Mouse (Mus musculus): Measurements from ENCODE around the gene Cd209g. TPM values are rescaled to one million over a fixed set of nuclear protein-coding genes. Genes with fewer than 3 reads are reported as not detected.
"Not testable (repeated sequence)": the region's sequence is repeated elsewhere in the genome, so short reads cannot be mapped to it uniquely, and the experiment has no call there.

Cd209g gene
- polyA plus RNA-seq (2015; fragmentation: Nextera tagmentation; extraction: Ambion mirVana): 0.12 and 0.21 TPM in 2 replicates

DNA sequence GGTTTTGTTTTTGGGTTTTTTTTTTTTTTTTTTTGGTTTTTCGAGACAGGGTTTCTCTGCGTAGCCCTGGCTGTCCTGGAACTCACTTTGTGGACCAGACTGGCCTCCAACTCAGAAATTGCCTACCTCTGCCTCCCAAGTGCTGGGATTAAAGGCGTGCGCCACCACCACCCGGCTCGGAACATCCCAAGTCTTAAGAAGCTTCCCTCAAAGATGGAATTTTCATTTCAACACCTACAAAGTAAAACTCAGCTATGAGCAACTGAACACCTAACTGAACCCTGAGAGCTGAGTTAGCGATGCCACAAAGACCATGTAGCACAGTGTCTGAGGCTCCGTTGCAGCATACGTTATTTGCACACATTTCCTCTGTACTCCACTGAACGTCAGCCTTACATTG is at the start of gene Cd209g:
Cd209g (plus strand) TSS at position 301 of the 400 bp plus-strand sequence.
- Histone ChIP-seq H3K4me2 (ENCODE audit: low read depth, low read length) (no peak within 1 kb of the TSS), H3K36me3 (ENCODE audit: control insufficient read depth, insufficient read depth) (no peaks in the 10 kb centered on the region), H3K9me3 (replicated peaks; ENCODE audit: control insufficient read depth, low read length) (no peaks in the 10 kb centered on the region), H3K4me1 (ENCODE audit: control insufficient read depth, low read depth, low read length) (no peaks in the 10 kb centered on the region), H3K4me3 (ENCODE audit: low read depth, low read length) (no peak within 1 kb of the TSS), H3K27me3 (ENCODE audit: control insufficient read depth, insufficient read depth, low read depth, low read length) (no peaks in the 10 kb centered on the region), H3K27ac (ENCODE audit: low read length) (no peak within 1 kb of the TSS), H3K9ac (ENCODE audit: low read depth, low read length) (no peak within 1 kb of the TSS)
- 71% methylated on average over 10 of the region's 10 CpGs for WGBS (ENCODE audit: insufficient replicate concordance)
- no peak for ATAC-seq (ENCODE audit: low read depth)

DNA sequence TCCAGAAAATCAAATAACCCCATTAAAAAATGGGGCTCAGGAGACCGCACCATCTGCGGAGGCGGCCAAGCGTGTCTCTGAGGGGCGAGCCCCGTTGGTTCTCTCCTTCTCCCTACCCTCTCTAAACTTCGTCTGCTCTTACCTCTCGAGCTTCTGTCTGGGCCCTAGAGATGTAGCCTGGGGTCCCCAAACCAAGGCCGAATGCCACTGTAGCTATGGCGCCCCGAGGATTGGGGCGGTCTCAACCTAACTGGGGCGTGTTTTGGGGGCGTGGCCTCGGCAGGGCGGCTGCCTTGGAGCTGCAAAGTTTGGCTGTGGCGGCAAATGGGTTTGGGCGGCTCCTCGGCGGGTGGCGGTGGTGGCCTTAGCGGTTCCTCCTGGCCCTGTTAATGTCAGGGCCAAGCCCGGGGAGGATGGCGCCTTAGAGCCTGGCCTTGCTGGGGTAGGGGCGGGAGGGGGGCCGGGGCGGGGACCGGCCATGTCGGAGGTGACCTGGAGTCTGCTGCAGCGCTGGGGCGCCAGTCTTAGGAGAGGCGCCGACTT is 46.6 kb upstream of the Cd209g start:
- H3K36me3 ChIP-seq (ENCODE audit: control insufficient read depth, insufficient read depth); H3K9me3 ChIP-seq (replicated peaks; ENCODE audit: control insufficient read depth, low read length); H3K4me3 ChIP-seq (ENCODE audit: low read depth, low read length); H3K4me1 ChIP-seq (ENCODE audit: control insufficient read depth, low read depth, low read length); H3K9ac ChIP-seq (ENCODE audit: low read depth, low read length); H3K27me3 ChIP-seq (ENCODE audit: control insufficient read depth, insufficient read depth, low read depth, low read length); H3K4me2 ChIP-seq (ENCODE audit: low read depth, low read length); H3K27ac ChIP-seq (ENCODE audit: low read length): not testable (repeated sequence)
- WGBS (ENCODE audit: insufficient replicate concordance): 36% methylated on average over 33 of the region's 33 CpGs
- peak; percentile 74 for ATAC-seq (ENCODE audit: low read depth)

DNA sequence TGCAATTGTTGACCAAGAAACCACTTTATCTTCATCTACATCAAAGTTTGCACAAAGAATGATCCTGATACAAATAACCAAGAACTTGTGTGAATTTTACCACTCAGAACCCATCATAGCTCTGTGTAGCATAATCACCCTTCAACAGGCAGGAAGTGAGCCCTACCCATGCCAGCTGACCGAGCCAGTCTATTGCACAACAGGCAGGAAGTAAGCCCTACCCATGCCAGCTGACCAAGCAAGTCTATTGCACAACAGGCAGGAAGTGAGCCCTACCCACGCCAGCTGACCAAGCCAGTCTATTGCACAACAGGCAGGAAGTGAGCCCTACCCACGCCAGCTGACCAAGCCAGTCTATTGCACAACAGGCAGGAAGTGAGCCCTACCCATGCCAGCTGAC is 45.4 kb upstream of the Cd209g start:
- H3K36me3 ChIP-seq (ENCODE audit: control insufficient read depth, insufficient read depth); H3K27ac ChIP-seq (ENCODE audit: low read length); H3K9ac ChIP-seq (ENCODE audit: low read depth, low read length); ATAC-seq (ENCODE audit: low read depth); H3K4me1 ChIP-seq (ENCODE audit: control insufficient read depth, low read depth, low read length); H3K27me3 ChIP-seq (ENCODE audit: control insufficient read depth, insufficient read depth, low read depth, low read length); H3K4me3 ChIP-seq (ENCODE audit: low read depth, low read length); H3K4me2 ChIP-seq (ENCODE audit: low read depth, low read length); H3K9me3 ChIP-seq (replicated peaks; ENCODE audit: control insufficient read depth, low read length): not testable (repeated sequence)
- WGBS (ENCODE audit: insufficient replicate concordance): 35% methylated on average over 3 of the region's 3 CpGs

DNA sequence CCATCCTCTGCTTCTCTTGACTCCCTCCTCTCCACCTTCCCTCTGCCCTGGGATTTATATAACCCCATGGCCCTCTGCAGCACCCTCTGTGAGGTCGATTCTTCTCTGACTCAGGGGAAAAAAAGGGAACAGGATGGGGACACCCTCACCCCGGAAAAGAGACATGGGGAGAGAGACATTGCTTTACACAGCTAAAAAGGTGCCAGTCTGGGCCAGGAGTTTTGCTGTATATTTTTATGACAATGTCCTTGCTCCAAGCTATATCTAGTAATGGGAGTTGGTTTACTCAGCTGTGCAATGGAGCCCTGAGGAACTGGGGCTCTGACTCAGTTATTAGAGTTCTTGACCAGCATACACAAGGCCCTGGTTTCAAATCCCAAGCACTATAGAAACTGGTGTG is 28.2 kb upstream of the Cd209g start, which contains the start of gene Cd209f:
Cd209f (minus strand) TSS at position 101 of the 400 bp plus-strand sequence.
- not testable (repeated sequence) for H3K4me3 ChIP-seq (ENCODE audit: low read depth, low read length); H3K27me3 ChIP-seq (ENCODE audit: control insufficient read depth, insufficient read depth, low read depth, low read length); H3K4me2 ChIP-seq (ENCODE audit: low read depth, low read length); H3K36me3 ChIP-seq (ENCODE audit: control insufficient read depth, insufficient read depth); H3K9me3 ChIP-seq (replicated peaks; ENCODE audit: control insufficient read depth, low read length); H3K4me1 ChIP-seq (ENCODE audit: control insufficient read depth, low read depth, low read length); ATAC-seq (ENCODE audit: low read depth); H3K9ac ChIP-seq (ENCODE audit: low read depth, low read length); H3K27ac ChIP-seq (ENCODE audit: low read length)
- WGBS (ENCODE audit: insufficient replicate concordance): 28% methylated on average over 1 of the region's 2 CpGs

DNA sequence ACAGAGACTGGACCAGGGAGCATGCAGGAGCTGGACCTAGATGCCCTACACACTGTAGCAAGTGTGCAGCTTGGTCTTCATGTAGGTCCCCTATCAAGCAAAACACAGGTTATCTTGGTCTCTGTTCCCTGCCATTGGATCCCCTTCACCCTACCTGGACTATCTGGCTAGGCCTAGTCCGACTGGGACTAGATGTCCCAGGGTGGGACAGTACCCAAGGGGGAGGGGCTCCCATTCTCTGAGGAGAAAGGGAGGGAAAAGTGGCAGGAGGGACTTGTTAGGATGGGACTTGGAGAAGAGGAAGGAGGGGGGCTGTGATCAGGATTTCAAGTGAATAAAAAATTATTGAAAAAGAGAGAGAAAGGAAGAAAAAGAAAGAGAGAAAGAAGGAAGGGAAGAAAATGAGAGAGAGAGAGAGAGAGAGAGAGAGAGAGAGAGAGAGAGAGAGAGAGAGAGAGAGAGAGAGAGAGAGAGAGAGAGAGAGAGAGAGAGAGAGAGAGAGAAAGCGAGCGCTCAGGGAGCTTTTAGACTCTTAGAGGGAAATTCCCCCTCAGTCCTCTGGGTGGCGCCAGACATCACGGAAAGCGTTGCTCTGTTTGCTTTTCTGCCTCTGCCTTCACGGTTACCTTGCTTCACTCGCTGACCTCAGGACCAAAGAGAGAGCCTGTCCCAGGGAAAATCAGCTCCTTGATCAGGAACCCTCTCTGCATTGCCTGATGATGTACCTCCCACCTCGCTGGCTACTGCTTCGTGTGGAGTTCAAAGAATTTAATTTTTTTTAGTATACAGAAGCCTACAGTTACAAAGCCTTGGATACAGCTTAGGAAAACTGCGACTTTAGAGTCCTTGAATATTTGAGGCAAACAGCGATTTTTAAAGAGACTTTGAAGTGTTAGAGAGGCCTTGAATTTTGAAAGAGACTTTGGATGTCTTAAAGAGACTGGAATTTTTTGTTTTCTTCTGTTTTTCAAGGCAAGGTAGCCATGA is 6.1 kb downstream of the Cd209g start:
- H3K27ac ChIP-seq (ENCODE audit: low read length): no peak overlapping the region
- H3K36me3 ChIP-seq (ENCODE audit: control insufficient read depth, insufficient read depth): no peaks in the 10 kb centered on the region
- no peaks in the 10 kb centered on the region for H3K9me3 ChIP-seq (replicated peaks; ENCODE audit: control insufficient read depth, low read length)
- H3K9ac ChIP-seq (ENCODE audit: low read depth, low read length): no peak overlapping the region
- peak; percentile 41; the same call in 1 of the 2 replicates for ATAC-seq (ENCODE audit: low read depth)
- WGBS (ENCODE audit: insufficient replicate concordance): 8% methylated on average over 12 of the region's 12 CpGs
- no peaks in the 10 kb centered on the region for H3K27me3 ChIP-seq (ENCODE audit: control insufficient read depth, insufficient read depth, low read depth, low read length)
- no peak overlapping the region for H3K4me2 ChIP-seq (ENCODE audit: low read depth, low read length)
- H3K4me1 ChIP-seq (ENCODE audit: control insufficient read depth, low read depth, low read length): no peaks in the 10 kb centered on the region
- no peak overlapping the region for H3K4me3 ChIP-seq (ENCODE audit: low read depth, low read length)

DNA sequence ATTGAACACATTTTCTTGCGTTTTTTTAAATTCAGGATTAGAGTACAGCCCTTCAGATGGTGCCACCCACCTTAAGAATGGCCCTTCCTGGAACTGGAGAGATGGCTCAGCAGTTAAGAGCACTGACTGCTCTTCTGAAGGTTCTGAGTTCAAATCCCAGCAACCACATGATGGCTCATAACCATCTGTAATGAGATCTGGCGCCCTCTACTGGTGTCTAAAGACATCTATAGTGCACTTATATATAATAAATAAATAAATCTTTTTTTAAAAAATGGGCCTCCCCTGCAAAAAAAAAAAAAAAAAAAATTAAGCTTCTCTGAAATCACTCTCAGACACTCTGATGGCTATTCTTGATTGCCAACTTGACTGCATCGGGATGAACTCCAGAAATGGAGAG is 7.8 kb downstream of the Cd209g start:
- no peak for ATAC-seq (ENCODE audit: low read depth)
- WGBS (ENCODE audit: insufficient replicate concordance): 51% methylated on average over 3 of the region's 3 CpGs
- Histone ChIP-seq H3K4me1 (ENCODE audit: control insufficient read depth, low read depth, low read length) (no peaks in the 10 kb centered on the region), H3K9me3 (replicated peaks; ENCODE audit: control insufficient read depth, low read length) (no peaks in the 10 kb centered on the region), H3K4me2 (ENCODE audit: low read depth, low read length) (no peak overlapping the region), H3K9ac (ENCODE audit: low read depth, low read length) (no peak overlapping the region), H3K4me3 (ENCODE audit: low read depth, low read length) (no peak overlapping the region), H3K36me3 (ENCODE audit: control insufficient read depth, insufficient read depth) (no peaks in the 10 kb centered on the region), H3K27ac (ENCODE audit: low read length) (no peak overlapping the region), H3K27me3 (ENCODE audit: control insufficient read depth, insufficient read depth, low read depth, low read length) (no peaks in the 10 kb centered on the region)

DNA sequence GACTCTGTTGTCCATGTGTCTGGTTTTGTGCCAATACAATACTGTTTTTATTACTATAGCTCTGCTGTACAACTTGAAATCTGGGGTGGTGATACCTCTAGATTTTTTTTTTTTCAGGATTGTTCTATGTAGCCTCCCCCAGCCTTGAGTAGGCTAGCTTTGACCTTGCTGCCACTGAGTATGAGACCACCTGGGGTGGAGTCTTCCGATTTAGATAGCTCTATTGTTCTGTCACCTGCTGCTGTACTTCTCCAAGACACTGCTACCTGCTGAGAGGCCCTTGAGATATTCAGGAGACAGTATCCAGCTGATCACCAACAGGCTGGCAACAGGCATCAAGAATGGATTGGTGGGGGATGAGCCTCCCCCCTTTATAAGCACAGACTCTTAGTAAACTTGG is 13.4 kb downstream of the Cd209g start:
- Histone ChIP-seq H3K27ac (ENCODE audit: low read length) (no peak overlapping the region), H3K4me2 (ENCODE audit: low read depth, low read length) (no peak overlapping the region), H3K4me1 (ENCODE audit: control insufficient read depth, low read depth, low read length) (no peaks in the 10 kb centered on the region), H3K9ac (ENCODE audit: low read depth, low read length) (no peak overlapping the region), H3K9me3 (replicated peaks; ENCODE audit: control insufficient read depth, low read length) (no peaks in the 10 kb centered on the region), H3K36me3 (ENCODE audit: control insufficient read depth, insufficient read depth) (no peaks in the 10 kb centered on the region), H3K27me3 (ENCODE audit: control insufficient read depth, insufficient read depth, low read depth, low read length) (no peaks in the 10 kb centered on the region), H3K4me3 (ENCODE audit: low read depth, low read length) (no peak overlapping the region)
- ATAC-seq (ENCODE audit: low read depth): no peak
- WGBS (ENCODE audit: insufficient replicate concordance): 30% methylated on average over 1 of the region's 1 CpGs

DNA sequence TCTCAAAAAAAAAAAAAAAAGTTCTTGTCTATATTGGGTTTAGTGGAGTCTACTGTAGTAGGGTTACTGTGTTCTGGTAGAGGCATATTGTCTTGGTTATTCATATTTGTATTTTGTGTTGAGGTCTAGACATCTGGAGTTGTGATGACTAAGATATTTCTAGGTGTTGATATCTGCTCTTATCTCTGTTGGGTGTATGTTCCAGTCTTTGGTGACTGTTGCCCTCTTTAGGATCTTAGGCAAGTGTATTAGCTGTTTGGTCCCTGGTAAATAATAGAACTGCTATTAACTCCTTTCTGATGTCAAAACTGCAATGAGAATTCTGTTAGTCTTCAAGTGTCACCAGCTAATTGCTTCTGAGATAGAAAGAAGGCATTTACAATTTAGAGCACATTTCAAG is 21.0 kb downstream of the Cd209g start:
- no peaks in the 10 kb centered on the region for H3K4me1 ChIP-seq (ENCODE audit: control insufficient read depth, low read depth, low read length)
- H3K9ac ChIP-seq (ENCODE audit: low read depth, low read length): no peak overlapping the region
- no peak overlapping the region for H3K4me3 ChIP-seq (ENCODE audit: low read depth, low read length)
- H3K4me2 ChIP-seq (ENCODE audit: low read depth, low read length): no peak overlapping the region
- no peak for ATAC-seq (ENCODE audit: low read depth)
- no peaks in the 10 kb centered on the region for H3K9me3 ChIP-seq (replicated peaks; ENCODE audit: control insufficient read depth, low read length)
- no peaks in the 10 kb centered on the region for H3K36me3 ChIP-seq (ENCODE audit: control insufficient read depth, insufficient read depth)
- H3K27me3 ChIP-seq (ENCODE audit: control insufficient read depth, insufficient read depth, low read depth, low read length): no peaks in the 10 kb centered on the region
- no peak overlapping the region for H3K27ac ChIP-seq (ENCODE audit: low read length)

DNA sequence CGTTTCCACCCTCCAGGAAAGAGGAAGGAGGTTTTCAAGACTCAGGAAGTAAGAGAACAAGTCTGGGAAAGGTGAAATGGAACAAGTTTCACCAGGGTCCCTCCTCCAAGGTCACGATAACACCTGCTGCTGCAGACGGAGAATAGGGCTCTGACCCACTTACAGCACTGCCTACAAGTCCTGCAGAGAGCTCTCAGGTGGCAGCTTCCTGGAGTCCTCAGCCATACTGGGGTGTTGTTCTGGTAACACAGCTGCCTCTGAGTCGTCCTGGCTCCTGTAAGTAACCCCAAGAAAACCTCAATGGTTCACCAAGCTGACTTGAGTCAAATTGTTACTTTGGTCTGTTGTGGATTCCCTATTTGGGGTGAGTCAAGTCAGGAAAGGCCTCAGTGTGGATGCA is 28.9 kb downstream of the Cd209g start:
- H3K9me3 ChIP-seq (replicated peaks; ENCODE audit: control insufficient read depth, low read length): no peaks in the 10 kb centered on the region
- no peak overlapping the region for H3K27ac ChIP-seq (ENCODE audit: low read length)
- H3K4me2 ChIP-seq (ENCODE audit: low read depth, low read length): no peak overlapping the region
- no peaks in the 10 kb centered on the region for H3K36me3 ChIP-seq (ENCODE audit: control insufficient read depth, insufficient read depth)
- no peak for ATAC-seq (ENCODE audit: low read depth)
- no peaks in the 10 kb centered on the region for H3K27me3 ChIP-seq (ENCODE audit: control insufficient read depth, insufficient read depth, low read depth, low read length)
- no peak overlapping the region for H3K9ac ChIP-seq (ENCODE audit: low read depth, low read length)
- H3K4me1 ChIP-seq (ENCODE audit: control insufficient read depth, low read depth, low read length): peaks cover 10% of the 10 kb centered on the region
- H3K4me3 ChIP-seq (ENCODE audit: low read depth, low read length): no peak overlapping the region
- WGBS (ENCODE audit: insufficient replicate concordance): 30% methylated on average over 4 of the region's 4 CpGs
